Mouse (Mus musculus) lung, embryonic 16.5 days (tissue): ENCODE measurements around the gene Ccl22. TPM values are rescaled to one million over a fixed set of nuclear protein-coding genes. Genes with fewer than 3 reads are reported as not detected.
A peak's percentile ranks its signal among the peaks of the same experiment; 100 is the strongest.

ENCODE experiments used
- ATAC-seq: fragments of 200-750 bp; cut with Nextera tagmentation; 2 replicates; pipeline ENCODE4 v1.8.0; 2017; ENCODE audit warnings: low read depth, mild to moderate bottlenecking, moderate library complexity
- H3K27ac ChIP-seq: fragments of 300-500 bp; sonication (generic); 2 replicates; pipeline ENCODE4 v1.5.1; 2014; ENCODE audit warnings: mild to moderate bottlenecking, control low read depth, low read length
- H3K27me3 ChIP-seq: fragments of 300-500 bp; sonication (generic); 2 replicates; pipeline ENCODE4 v1.6.1; 2014; ENCODE audit warnings: low read depth, low read length, mixed read lengths; ENCODE audit not compliant: control insufficient read depth, insufficient read depth
- H3K36me3 ChIP-seq: fragments of 300-500 bp; sonication (generic); 2 replicates; pipeline ENCODE4 v1.6.1; 2014; ENCODE audit warnings: low read length; ENCODE audit not compliant: control insufficient read depth, insufficient read depth
- H3K4me1 ChIP-seq: fragments of 300-500 bp; sonication (generic); replicated peaks from 2 replicates; pipeline ENCODE4 v1.6.1; 2014; ENCODE audit warnings: low read length, mixed read lengths; ENCODE audit not compliant: control insufficient read depth, insufficient read depth
- H3K4me2 ChIP-seq: fragments of 300-500 bp; sonication (generic); 2 replicates; pipeline ENCODE4 v1.6.1; 2014; ENCODE audit warnings: low read depth, low read length, control low read depth
- H3K4me3 ChIP-seq: fragments of 300-500 bp; sonication (generic); 2 replicates; pipeline ENCODE4 v1.5.1; 2014; ENCODE audit warnings: mild to moderate bottlenecking, low read length, control low read depth
- H3K9ac ChIP-seq: fragments of 300-500 bp; sonication (generic); 2 replicates; pipeline ENCODE4 v1.6.1; 2014; ENCODE audit warnings: low read length, control low read depth
- H3K9me3 ChIP-seq: fragments of 300-500 bp; sonication (generic); 2 replicates; pipeline ENCODE4 v1.6.1; 2016; ENCODE audit warnings: low read length; ENCODE audit not compliant: control insufficient read depth
- WGBS: fragments of 180-500 bp; shearing (Covaris S2); extraction: QIAGEN DNeasy Blood & Tissue Kit; methylation state at CpG from one replicate; pipeline ENCODE4 v1.1.7; 2014; 5-methylcytosine and 5-hydroxymethylcytosine counted together
- polyA plus RNA-seq: library from polyadenylated mRNA; unstranded; fragments of >200 nt; fragmentation: Nextera tagmentation; extraction: Ambion mirVana; gene quantifications from 2 replicates; pipeline ENCODE4 v1.2.1, GENCODE M21; 2015

Gene Ccl22
- polyA plus RNA-seq, 1 experiment from 2014 or later = not detected

DNA sequence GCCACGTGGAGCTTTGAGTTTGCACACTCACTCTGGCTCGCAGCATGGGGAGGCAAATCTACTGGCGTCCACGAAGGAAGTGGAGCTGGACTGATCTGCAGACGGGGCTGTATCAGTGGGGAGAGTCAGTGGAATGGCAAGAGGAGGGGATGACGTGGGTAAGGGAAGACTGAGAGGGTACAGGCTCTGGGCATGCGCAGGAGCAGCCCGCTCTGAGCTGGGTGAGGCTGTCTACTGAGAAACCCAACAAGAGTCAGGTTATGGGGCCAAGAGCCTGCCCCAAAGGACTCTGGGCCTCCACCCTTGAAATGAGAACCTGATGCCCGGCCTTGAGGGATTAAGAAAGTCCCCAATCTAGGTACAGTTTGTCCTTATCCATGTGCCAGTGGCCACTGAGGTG lies 418 bp upstream of the Ccl22 start:
- Histone ChIP-seq H3K27me3 (no peaks in the 10 kb centered on the region), H3K9ac (no peak overlapping the region), H3K27ac (no peak overlapping the region), H3K9me3 (peaks cover 2% of the 10 kb centered on the region; the same call in 1 of the 2 replicates), H3K4me3 (no peak overlapping the region), H3K4me1 (no peaks in the 10 kb centered on the region), H3K4me2 (no peak overlapping the region), H3K36me3 (no peaks in the 10 kb centered on the region)
- WGBS = 75% methylated on average over 9 of the region's 9 CpGs
- no peak for ATAC-seq

- H3K4me3 ChIP-seq = no peak overlapping the region
- H3K9ac ChIP-seq = no peak overlapping the region
- ATAC-seq = no peak
- H3K4me2 ChIP-seq = no peak overlapping the region
- H3K27me3 ChIP-seq = no peaks in the 10 kb centered on the region
- WGBS = 73% methylated on average over 8 of the region's 8 CpGs
- H3K36me3 ChIP-seq = no peaks in the 10 kb centered on the region
- no peaks in the 10 kb centered on the region for H3K9me3 ChIP-seq
- no peaks in the 10 kb centered on the region for H3K4me1 ChIP-seq
- H3K27ac ChIP-seq = no peak overlapping the region
Observed at GRCm38 (mm10) chr8:94746832-94747231, 1.4 kb downstream of the Ccl22 start.

DNA sequence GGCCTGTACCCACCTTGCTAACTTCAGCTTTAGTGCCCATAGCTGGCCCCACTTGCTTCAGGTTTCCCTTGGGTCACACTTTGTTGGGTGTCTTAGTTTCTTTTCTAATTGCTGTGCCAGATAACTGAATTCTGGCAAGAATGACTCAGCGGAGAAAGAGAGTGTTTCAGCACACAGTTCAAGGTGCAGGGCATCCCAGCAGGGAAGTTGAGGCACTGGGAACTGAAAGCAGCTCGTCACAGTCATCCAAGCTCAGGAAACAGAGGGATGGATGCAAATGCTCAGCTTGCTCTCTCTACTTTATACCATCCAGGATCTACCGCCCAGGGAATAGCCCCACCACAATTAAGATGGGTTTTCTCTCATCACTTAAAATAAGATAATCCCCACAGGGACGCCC lies 3.0 kb downstream of the Ccl22 start:
- Histone ChIP-seq H3K36me3 (no peaks in the 10 kb centered on the region), H3K9me3 (no peaks in the 10 kb centered on the region), H3K4me2 (no peak overlapping the region), H3K4me1 (no peaks in the 10 kb centered on the region), H3K4me3 (no peak overlapping the region), H3K27me3 (no peaks in the 10 kb centered on the region), H3K27ac (no peak overlapping the region), H3K9ac (no peak overlapping the region)
- WGBS = 60% methylated on average over 4 of the region's 4 CpGs
- ATAC-seq = no peak

- Histone ChIP-seq H3K4me2 (no peak overlapping the region), H3K27me3 (no peaks in the 10 kb centered on the region), H3K4me3 (no peak overlapping the region), H3K27ac (no peak overlapping the region), H3K4me1 (no peaks in the 10 kb centered on the region), H3K9me3 (no peaks in the 10 kb centered on the region), H3K9ac (no peak overlapping the region), H3K36me3 (no peaks in the 10 kb centered on the region)
- WGBS = 78% methylated on average over 3 of the region's 3 CpGs
- ATAC-seq = no peak
Observed at GRCm38 (mm10) chr8:94749942-94750341, 4.6 kb downstream of the Ccl22 start.

DNA sequence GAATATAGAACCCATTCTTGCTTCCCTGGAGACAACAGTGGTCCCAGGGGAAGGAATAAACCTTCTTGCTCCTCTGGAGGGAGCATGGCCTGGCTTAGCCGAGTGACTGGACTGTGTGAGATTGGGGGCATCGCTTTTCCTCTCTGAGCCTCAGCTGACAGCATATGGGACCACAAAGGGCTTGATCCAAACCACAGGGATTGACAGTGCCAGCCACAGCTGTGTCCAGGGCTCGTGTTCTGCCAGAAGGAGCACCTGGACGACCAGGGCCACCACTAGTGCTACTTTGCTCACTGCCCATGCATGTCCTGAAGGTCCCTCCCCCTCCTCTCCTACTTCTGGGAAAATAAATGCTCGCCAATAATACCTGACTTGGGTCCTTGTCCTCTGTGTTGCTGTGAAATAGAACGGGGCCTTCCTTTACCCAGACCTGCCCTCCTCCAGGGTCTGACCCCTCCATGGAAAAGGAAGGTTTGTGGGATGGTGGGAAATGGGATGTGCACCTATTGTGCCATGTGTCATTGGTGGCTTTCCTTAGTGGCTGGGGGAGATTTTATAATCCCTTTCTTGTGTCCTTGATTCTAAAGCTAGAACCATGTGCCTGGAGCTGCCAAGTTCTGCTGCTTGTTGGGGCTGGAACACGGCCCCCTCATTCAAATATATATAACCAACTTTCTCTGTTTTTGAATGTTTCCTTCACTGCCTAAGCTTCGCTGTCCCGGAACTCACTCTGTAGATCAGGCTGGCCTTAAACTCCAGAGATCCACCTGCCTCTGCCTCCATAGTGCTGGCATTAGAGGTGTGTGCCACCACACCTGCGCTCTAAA lies 5.8 kb downstream of the Ccl22 start:
- Histone ChIP-seq H3K4me1 (no peaks in the 10 kb centered on the region), H3K36me3 (no peaks in the 10 kb centered on the region), H3K27ac (no peak overlapping the region), H3K9me3 (no peaks in the 10 kb centered on the region), H3K4me2 (no peak overlapping the region), H3K4me3 (no peak overlapping the region), H3K27me3 (no peaks in the 10 kb centered on the region), H3K9ac (no peak overlapping the region)
- no peak for ATAC-seq
- WGBS = 75% methylated on average over 10 of the region's 10 CpGs

- WGBS = 92% methylated on average over 2 of the region's 2 CpGs
- H3K4me1 ChIP-seq = no peaks in the 10 kb centered on the region
- H3K27ac ChIP-seq = no peak overlapping the region
- no peak overlapping the region for H3K9ac ChIP-seq
- ATAC-seq = no peak
- no peak overlapping the region for H3K4me3 ChIP-seq
- no peaks in the 10 kb centered on the region for H3K36me3 ChIP-seq
- H3K9me3 ChIP-seq = no peaks in the 10 kb centered on the region
- no peak overlapping the region for H3K4me2 ChIP-seq
- no peaks in the 10 kb centered on the region for H3K27me3 ChIP-seq
Observed at GRCm38 (mm10) chr8:94754006-94754405, 8.6 kb downstream of the Ccl22 start.

DNA sequence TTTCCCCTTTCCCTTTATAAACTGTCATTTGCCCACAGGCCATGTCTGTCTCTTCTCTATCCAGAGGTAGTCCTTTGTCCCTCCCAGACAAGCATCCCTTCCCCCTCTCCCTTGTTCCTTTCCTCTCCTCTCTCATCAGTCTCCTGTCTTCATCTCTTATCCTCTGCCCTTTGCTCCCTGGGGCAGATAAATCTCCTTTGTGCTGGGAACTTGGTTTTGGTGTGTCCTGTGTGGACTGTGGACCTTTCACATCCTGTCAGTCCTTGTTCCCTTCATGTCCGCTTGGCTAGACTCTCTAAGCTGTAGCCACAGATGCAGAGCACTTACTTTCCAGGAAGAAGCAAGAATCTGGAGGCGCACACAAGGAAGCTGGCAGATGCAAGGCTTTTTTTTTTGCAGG lies 9.1 kb downstream of the Ccl22 start:
- Histone ChIP-seq H3K9ac (no peak overlapping the region), H3K36me3 (no peaks in the 10 kb centered on the region), H3K9me3 (no peaks in the 10 kb centered on the region), H3K4me1 (no peaks in the 10 kb centered on the region), H3K27ac (no peak overlapping the region), H3K4me2 (no peak overlapping the region), H3K27me3 (no peaks in the 10 kb centered on the region), H3K4me3 (no peak overlapping the region)
- 70% methylated on average over 2 of the region's 2 CpGs for WGBS
- ATAC-seq = no peak

DNA sequence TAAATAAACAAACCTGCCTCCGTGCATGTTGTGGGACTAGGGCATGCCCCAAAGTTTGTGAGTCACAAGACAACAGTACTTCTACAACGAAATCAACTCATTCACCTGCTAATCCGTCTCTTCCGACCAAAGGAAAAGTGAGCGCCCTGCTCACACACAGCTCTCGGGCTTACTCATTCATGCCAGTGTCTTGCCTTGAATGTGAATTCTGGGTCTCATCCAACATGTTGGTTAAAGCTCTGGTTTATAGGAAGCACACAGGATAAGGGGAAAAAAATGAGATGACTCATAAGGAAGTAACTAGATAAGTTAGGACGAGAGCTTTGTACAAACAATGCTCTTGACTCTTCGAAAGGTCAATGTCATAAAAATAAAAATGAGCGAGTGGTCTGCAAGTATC lies 21.6 kb downstream of the Ccl22 start:
- Histone ChIP-seq H3K27ac (no peak overlapping the region), H3K4me3 (no peak overlapping the region), H3K36me3 (no peaks in the 10 kb centered on the region), H3K9ac (no peak overlapping the region), H3K4me1 (peaks cover 13% of the 10 kb centered on the region), H3K4me2 (no peak overlapping the region), H3K27me3 (peaks cover 3% of the 10 kb centered on the region; the same call in 1 of the 2 replicates), H3K9me3 (no peaks in the 10 kb centered on the region)
- no peak for ATAC-seq
- WGBS = 50% methylated on average over 9 of the region's 9 CpGs

DNA sequence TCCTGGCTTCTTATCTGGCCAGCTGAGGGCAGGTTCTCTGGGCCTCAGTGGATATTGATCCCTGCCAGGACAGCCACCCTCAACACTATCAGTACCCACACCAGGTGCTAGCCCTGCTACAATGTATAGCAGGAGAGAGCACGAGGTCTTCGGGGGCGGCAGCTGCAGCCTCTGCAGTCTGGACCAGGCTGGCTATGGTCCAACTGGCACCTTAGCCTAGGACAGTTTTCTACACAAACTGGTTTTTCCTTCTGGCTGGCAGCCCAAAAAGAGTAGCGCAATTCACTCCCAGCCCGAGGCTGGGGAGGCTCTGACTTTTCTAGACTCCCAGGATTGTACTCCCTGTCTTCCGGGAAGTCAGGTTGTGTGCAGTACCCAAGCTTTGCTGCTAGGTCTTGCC lies 25.6 kb downstream of the Ccl22 start:
- Histone ChIP-seq H3K27me3 (peaks cover 3% of the 10 kb centered on the region; the same call in 1 of the 2 replicates), H3K4me3 (no peak overlapping the region), H3K4me1 (peaks cover 13% of the 10 kb centered on the region), H3K9ac (no peak overlapping the region), H3K36me3 (no peaks in the 10 kb centered on the region), H3K4me2 (peak overlapping the region; percentile 79), H3K27ac (peak overlapping the region; percentile 71), H3K9me3 (no peaks in the 10 kb centered on the region)
- peak; percentile 56 for ATAC-seq
- 10% methylated on average over 6 of the region's 6 CpGs for WGBS
